Mouse (Mus musculus) intestine, postnatal 0 days (tissue): ENCODE results near the gene Cgas. TPM values are rescaled to one million over a fixed set of nuclear protein-coding genes. Genes with fewer than 3 reads are reported as not detected.

Experiments
- ATAC-seq: fragments of 200-750 bp; cut with Nextera tagmentation; 2 replicates; pipeline ENCODE4 v1.8.0; 2017; ENCODE audit warnings: mild to moderate bottlenecking, moderate TSS enrichment, moderate library complexity
- H3K27ac ChIP-seq: fragments of 300-500 bp; sonication (generic); 2 replicates; pipeline ENCODE4 v1.5.1; 2014; ENCODE audit warnings: mild to moderate bottlenecking, low read depth, low read length, moderate library complexity
- H3K27me3 ChIP-seq: fragments of 300-500 bp; sonication (generic); replicated peaks from 2 replicates; pipeline ENCODE4 v1.6.1; 2014; ENCODE audit warnings: low read length, mixed read lengths; ENCODE audit not compliant: control insufficient read depth, insufficient read depth
- H3K36me3 ChIP-seq: fragments of 300-500 bp; sonication (generic); 2 replicates; pipeline ENCODE4 v1.6.1; 2014; ENCODE audit warnings: mild to moderate bottlenecking, moderate library complexity; ENCODE audit not compliant: control insufficient read depth, insufficient read depth
- H3K4me1 ChIP-seq: fragments of 300-500 bp; sonication (generic); replicated peaks from 2 replicates; pipeline ENCODE4 v1.6.1; 2014; ENCODE audit warnings: antibody characterized with exemption, low read length, mixed read lengths; ENCODE audit not compliant: control insufficient read depth, insufficient read depth
- H3K4me2 ChIP-seq: fragments of 300-500 bp; sonication (generic); replicated peaks from 2 replicates; pipeline ENCODE4 v1.6.1; 2014; ENCODE audit warnings: low read depth, mild to moderate bottlenecking, moderate library complexity
- H3K4me3 ChIP-seq: fragments of 300-500 bp; sonication (generic); 2 replicates; pipeline ENCODE4 v1.5.1; 2014; ENCODE audit warnings: low read depth, low read length
- H3K9ac ChIP-seq: fragments of 300-500 bp; sonication (generic); 2 replicates; pipeline ENCODE4 v1.6.1; 2014; ENCODE audit warnings: mild to moderate bottlenecking, low read depth, low read length
- H3K9me3 ChIP-seq: fragments of 300-500 bp; sonication (generic); 2 replicates; pipeline ENCODE4 v1.6.1; 2016; ENCODE audit warnings: mixed run types; ENCODE audit not compliant: control insufficient read depth
- CTCF ChIP-seq: sonication (generic); IDR thresholded peaks from 2 replicates; pipeline ENCODE4 v1.5.1; 2016; ENCODE audit warnings: low read depth, mild to moderate bottlenecking, control low read depth, antibody characterized with exemption, moderate library complexity
- WGBS: fragments of 180-500 bp; shearing (Covaris S2); extraction: QIAGEN DNeasy Blood & Tissue Kit; methylation state at CpG from one replicate; pipeline ENCODE4 v1.1.7; 2014; 5-methylcytosine and 5-hydroxymethylcytosine counted together
- microRNA-seq: library from miRNA; unstranded; fragments of <30 nt; microRNA quantifications from one replicate; pipeline ENCODE4, GENCODE M21; 2016
- polyA plus RNA-seq: library from polyadenylated mRNA; unstranded; fragments of >200 nt; fragmentation: Nextera tagmentation; extraction: Ambion mirVana; gene quantifications from 2 replicates; pipeline ENCODE4 v1.2.1, GENCODE M21; 2015

The Cgas gene
- polyA plus RNA-seq, 1 experiment from 2014 or later: 0.96 TPM

GRCm38 (mm10) chr9:78385893-78386292 is 57.1 kb downstream of the Cgas start:
- H3K4me2 ChIP-seq: no peak overlapping the region
- H3K9me3 ChIP-seq: no peaks in the 10 kb centered on the region
- no peaks in the 10 kb centered on the region for H3K27me3 ChIP-seq
- H3K36me3 ChIP-seq: no peaks in the 10 kb centered on the region
- H3K4me3 ChIP-seq: no peak overlapping the region
- H3K9ac ChIP-seq: no peak overlapping the region
- peak; percentile 76 for TF ChIP-seq CTCF
- 45% methylated on average over 3 of the region's 3 CpGs for WGBS
- H3K27ac ChIP-seq: no peak overlapping the region
- no peaks in the 10 kb centered on the region for H3K4me1 ChIP-seq
- no peak for ATAC-seq

Small RNAs within 50 kb of the gene (microRNA-seq; reads per million reads assigned to microRNA genes)
- not detected for gene Gm26377

Other genes starting within 250 kb of the Cgas start
- gene Gsta1, start 212.6 kb downstream of the Cgas start, polyA plus RNA-seq: 94.0 and 129 TPM in 2 replicates
- gene Gm3776, start 186.1 kb downstream of the Cgas start, polyA plus RNA-seq: 66.1 and 82.0 TPM in 2 replicates
- gene Gm10639, start 153.3 kb downstream of the Cgas start, polyA plus RNA-seq: 0.69 and 0.70 TPM in 2 replicates
- not detected in 2 replicates for gene Omt2a, start 128.4 kb downstream of the Cgas start, polyA plus RNA-seq
- not detected in 2 replicates for gene Omt2b, start 115.6 kb downstream of the Cgas start, polyA plus RNA-seq
- 94.5 and 130 TPM in 2 replicates for gene Gsta2, start 87.4 kb downstream of the Cgas start, polyA plus RNA-seq
- gene Dppa5a, start 75.1 kb downstream of the Cgas start, polyA plus RNA-seq: not detected in 2 replicates
- 0.47 and 0.51 TPM in 2 replicates for gene Ooep, start 64.5 kb downstream of the Cgas start, polyA plus RNA-seq
- 0.05 and 0.10 TPM in 2 replicates for gene Ddx43, start 47.5 kb downstream of the Cgas start, polyA plus RNA-seq
- gene Mto1, start 5.0 kb upstream of the Cgas start, polyA plus RNA-seq: 8.2 and 8.4 TPM in 2 replicates
- 0.17 and 0.39 TPM in 2 replicates for gene Gm17324, start 5.5 kb upstream of the Cgas start, polyA plus RNA-seq
- gene Eef1a1, start 45.9 kb upstream of the Cgas start, polyA plus RNA-seq: 1,954 and 2,041 TPM in 2 replicates
- 250 and 313 TPM in 2 replicates for gene Slc17a5, start 144.8 kb upstream of the Cgas start, polyA plus RNA-seq
- gene Cd109, start 172.3 kb upstream of the Cgas start, polyA plus RNA-seq: 1.8 and 2.1 TPM in 2 replicates